Mouse (Mus musculus) ES-E14 (cell line): Measurements from ENCODE around the gene Stat6. TPM values are rescaled to one million over a fixed set of nuclear protein-coding genes. Genes with fewer than 3 reads are reported as not detected.

Source experiments
- DNase-seq: peaks from one replicate; pipeline ENCODE4 v3.0.0-alpha.2; 2013; ENCODE audit warnings: low read depth, low spot score
- H3K27ac ChIP-seq: 2 replicates; pipeline ENCODE4 v1.5.1; 2012; ENCODE audit warnings: low read depth, mild to moderate bottlenecking, low read length, moderate library complexity, mixed read lengths; ENCODE audit not compliant: poor library complexity, insufficient read depth, severe bottlenecking
- H3K36me3 ChIP-seq: 2 replicates; pipeline ENCODE4 v1.6.1; 2012; ENCODE audit warnings: mild to moderate bottlenecking, low read length, moderate library complexity, mixed read lengths; ENCODE audit not compliant: control insufficient read depth, poor library complexity, insufficient read depth, severe bottlenecking
- H3K4me1 ChIP-seq, 2 experiments: fragments of 150-350 bp in 1 of 2; sonication (generic) in 1 of 2; 2 replicates each; pipeline ENCODE4 v1.6.1; 2012; ENCODE audit warnings: low read length in 2 of 2, mild to moderate bottlenecking in 1 of 2, mixed read lengths in 1 of 2; ENCODE audit not compliant: control insufficient read depth in 2 of 2, insufficient read depth in 2 of 2, poor library complexity in 1 of 2
- H3K4me3 ChIP-seq, 2 experiments: fragments of 150-350 bp in 1 of 2; sonication (generic) in 1 of 2; 2 replicates each; pipeline ENCODE4 v1.5.1; 2012; ENCODE audit warnings: low read length in 2 of 2, low read depth in 1 of 2, mild to moderate bottlenecking in 1 of 2, mixed read lengths in 1 of 2; ENCODE audit not compliant: insufficient read depth in 1 of 2, poor library complexity in 1 of 2, severe bottlenecking in 1 of 2
- H3K9ac ChIP-seq: 2 replicates; pipeline ENCODE4 v1.6.1; 2012; ENCODE audit warnings: low read depth, mild to moderate bottlenecking, low read length, mixed read lengths; ENCODE audit not compliant: poor library complexity, insufficient read depth, severe bottlenecking
- H3K9me3 ChIP-seq: fragments of 150-350 bp; sonication (generic); 2 replicates; pipeline ENCODE4 v1.6.1; 2012; ENCODE audit warnings: low read depth, mild to moderate bottlenecking, low read length; ENCODE audit not compliant: control insufficient read depth, insufficient read depth
- CHD2 ChIP-seq: IDR thresholded peaks from 2 replicates; pipeline ENCODE4 v1.6.1; 2014; ENCODE audit warnings: mild to moderate bottlenecking, low read depth, low read length, inconsistent platforms
- HCFC1 ChIP-seq: IDR thresholded peaks from 2 replicates; pipeline ENCODE4 v1.6.1; 2012; ENCODE audit warnings: low read length, inconsistent platforms, borderline replicate concordance; ENCODE audit not compliant: insufficient read depth
- MAFK ChIP-seq: IDR thresholded peaks from 2 replicates; pipeline ENCODE4 v1.6.1; 2014; ENCODE audit warnings: mild to moderate bottlenecking, low read depth, low read length, inconsistent platforms; ENCODE audit not compliant: insufficient read depth
- ZC3H11A ChIP-seq: IDR thresholded peaks from 2 replicates; pipeline ENCODE4 v1.6.1; 2012; ENCODE audit warnings: low read depth, mild to moderate bottlenecking, inconsistent platforms, low read length, borderline replicate concordance
- ZNF384 ChIP-seq: IDR thresholded peaks from 2 replicates; pipeline ENCODE4 v1.6.1; 2012; ENCODE audit warnings: low read depth, low read length, inconsistent platforms
- in situ Hi-C, 2 experiments: fragments of 600-800 bp; cut with MboI; formaldehyde crosslinking; loops; one replicate each; pipeline ENCODE4 v1.15.1; 2025; ENCODE audit warnings: low sequenced_read_pairs in 2 of 2, inconsistent platforms in 1 of 2; ENCODE audit not compliant: unreplicated experiment in 2 of 2
- total RNA-seq: library from RNA; depleted of rRNA; stranded (reverse); fragments of 300-350 nt; gene quantifications from 2 replicates; pipeline ENCODE4 v1.2.3, GENCODE M21; 2012

Gene Stat6
- total RNA-seq, 1 experiment, result 18.6 TPM

GRCm38 (mm10) chr10:127679881-127680280 lies 37.1 kb downstream of the Stat6 start:
- DNase-seq, result no peak
- Histone ChIP-seq H3K27ac (no peak overlapping the region), H3K9ac (no peak overlapping the region), H3K4me1 (no peaks in the 10 kb centered on the region), H3K36me3 (no peaks in the 10 kb centered on the region), H3K4me3 (no peak overlapping the region), H3K9me3 (no peaks in the 10 kb centered on the region)
- TF ChIP-seq CHD2 (no peak), ZC3H11A (no peak), ZNF384 (no peak), MAFK (no peak)
- in situ Hi-C loops, result no loop called here

GRCm38 (mm10) chr10:127682886-127683285 lies 40.1 kb downstream of the Stat6 start:
- in situ Hi-C loops, result no loop called here
- Histone ChIP-seq H3K36me3 (no peaks in the 10 kb centered on the region), H3K4me3 (no peak overlapping the region), H3K27ac (no peak overlapping the region), H3K9ac (no peak overlapping the region), H3K9me3 (no peaks in the 10 kb centered on the region), H3K4me1 (no peaks in the 10 kb centered on the region)
- no peak for DNase-seq
- TF ChIP-seq CHD2, result no peak
- no peak for TF ChIP-seq HCFC1
- TF ChIP-seq ZC3H11A, result no peak
- TF ChIP-seq MAFK, result no peak
- no peak for TF ChIP-seq ZNF384

- H3K27ac ChIP-seq, result no peak overlapping the region
- in situ Hi-C loops, result no loop called here
- no peak for TF ChIP-seq ZNF384
- no peak for TF ChIP-seq ZC3H11A
- no peak for TF ChIP-seq MAFK
- TF ChIP-seq HCFC1, result no peak
- no peak for TF ChIP-seq CHD2
- H3K9me3 ChIP-seq, result no peaks in the 10 kb centered on the region
- H3K36me3 ChIP-seq, result peaks cover 9% of the 10 kb centered on the region
- H3K4me3 ChIP-seq, result no peak overlapping the region
- H3K9ac ChIP-seq, result no peak overlapping the region
- DNase-seq, result no peak
- no peaks in the 10 kb centered on the region for H3K4me1 ChIP-seq
These were observed 48.3 kb downstream of the Stat6 start for GRCm38 (mm10) chr10:127691053-127691452.

- Histone ChIP-seq H3K4me1 (no peaks in the 10 kb centered on the region), H3K27ac (no peak overlapping the region), H3K9ac (no peak overlapping the region), H3K4me3 (no peak overlapping the region), H3K36me3 (peaks cover 11% of the 10 kb centered on the region), H3K9me3 (no peaks in the 10 kb centered on the region)
- DNase-seq, result no peak
- in situ Hi-C loops, result no loop called here
- TF ChIP-seq CHD2 (no peak), HCFC1 (no peak), MAFK (no peak), ZNF384 (peak; percentile 82), ZC3H11A (no peak)
These were observed 51.9 kb downstream of the Stat6 start for GRCm38 (mm10) chr10:127694636-127695035.

- TF ChIP-seq ZNF384 (no peak), MAFK (no peak), HCFC1 (no peak)
- Histone ChIP-seq H3K36me3 (peaks cover 11% of the 10 kb centered on the region), H3K27ac (no peak overlapping the region), H3K9ac (no peak overlapping the region), H3K9me3 (no peaks in the 10 kb centered on the region), H3K4me1 (no peaks in the 10 kb centered on the region), H3K4me3 (no peak overlapping the region)
- in situ Hi-C loops, result no loop called here
- no peak for DNase-seq
These were observed 53.0 kb downstream of the Stat6 start for GRCm38 (mm10) chr10:127695775-127696174.
